Mouse (Mus musculus): ENCODE measurements around the gene Grb7. TPM values are rescaled to one million over a fixed set of nuclear protein-coding genes. Genes with fewer than 3 reads are reported as not detected.

The Grb7 gene
- 17.4 and 20.5 TPM in 2 replicates for polyA plus RNA-seq (2015; fragmentation: Nextera tagmentation; extraction: Ambion mirVana)

DNA sequence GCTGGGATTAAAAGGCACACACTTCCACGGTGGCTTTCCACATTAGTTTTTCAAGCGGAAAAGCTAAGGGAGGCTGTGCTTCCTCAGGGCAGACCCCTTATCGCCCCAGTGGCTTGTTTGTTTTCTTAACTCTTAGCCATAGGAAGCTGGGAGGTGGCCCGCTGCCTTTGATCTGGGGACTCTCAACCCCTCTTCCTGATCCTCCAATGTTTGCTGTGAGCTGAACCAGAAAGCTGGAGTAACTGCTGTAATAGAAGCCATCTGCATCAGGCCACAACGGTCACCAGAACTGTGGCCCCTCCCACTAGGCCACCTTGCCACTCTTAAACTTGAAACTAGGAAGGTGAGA is at the start of gene Grb7:
TSS of gene Grb7 (plus strand) at position 182 of the 349 bp plus-strand sequence.
- Histone ChIP-seq H3K27ac (peak within 1 kb of the TSS; percentile 81), H3K9me3 (replicated peaks) (no peaks in the 10 kb centered on the region), H3K9ac (peak within 1 kb of the TSS; percentile 60), H3K4me1 (replicated peaks) (peaks cover 7% of the 10 kb centered on the region; the same call in 1 of the 2 replicates), H3K27me3 (peaks cover 58% of the 10 kb centered on the region), H3K4me2 (peak within 1 kb of the TSS; percentile 13; the same call in 1 of the 2 replicates), H3K4me3 (replicated peaks) (peak within 1 kb of the TSS; percentile 51), H3K36me3 (no peaks in the 10 kb centered on the region)
- ATAC-seq (ENCODE audit: low read depth) = peak; percentile 22
- DNase-seq = no peak
- 12% methylated on average over 5 of the region's 5 CpGs for WGBS (ENCODE audit: insufficient replicate concordance)

DNA sequence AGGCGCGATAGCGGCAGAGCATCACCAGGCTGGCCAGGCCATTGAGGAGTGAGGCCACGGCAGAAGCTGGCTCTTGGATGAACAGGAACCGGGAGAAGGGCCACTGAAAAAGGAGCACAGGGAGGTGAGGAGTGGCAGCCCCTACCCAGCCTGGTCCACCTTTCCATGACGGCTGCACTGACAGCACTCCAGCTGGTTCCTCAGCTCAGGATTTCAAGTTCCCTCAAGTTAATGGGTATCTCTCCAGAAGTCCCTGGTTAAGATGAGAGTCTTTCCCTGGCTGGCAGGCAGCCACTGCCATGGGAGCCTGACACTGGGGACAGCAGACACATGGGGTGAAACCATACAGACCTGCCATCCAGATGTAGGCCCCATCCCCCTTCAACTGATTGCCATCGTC is 48.2 kb upstream of the Grb7 start:
- H3K4me2 ChIP-seq = no peak overlapping the region
- H3K4me3 ChIP-seq (replicated peaks) = no peak overlapping the region
- 78% methylated on average over 7 of the region's 7 CpGs for WGBS (ENCODE audit: insufficient replicate concordance)
- no peak for DNase-seq
- H3K4me1 ChIP-seq (replicated peaks) = peaks cover 44% of the 10 kb centered on the region
- H3K9me3 ChIP-seq (replicated peaks) = no peaks in the 10 kb centered on the region
- no peak overlapping the region for H3K27ac ChIP-seq
- H3K27me3 ChIP-seq = 0 out of 2 replicates have a peak, but pooled peaks cover 2% of the 10 kb centered on the region
- no peak overlapping the region for H3K9ac ChIP-seq
- 0 out of 2 replicates have a peak, but pooled peaks cover 2% of the 10 kb centered on the region for H3K36me3 ChIP-seq
- no peak for ATAC-seq (ENCODE audit: low read depth)

DNA sequence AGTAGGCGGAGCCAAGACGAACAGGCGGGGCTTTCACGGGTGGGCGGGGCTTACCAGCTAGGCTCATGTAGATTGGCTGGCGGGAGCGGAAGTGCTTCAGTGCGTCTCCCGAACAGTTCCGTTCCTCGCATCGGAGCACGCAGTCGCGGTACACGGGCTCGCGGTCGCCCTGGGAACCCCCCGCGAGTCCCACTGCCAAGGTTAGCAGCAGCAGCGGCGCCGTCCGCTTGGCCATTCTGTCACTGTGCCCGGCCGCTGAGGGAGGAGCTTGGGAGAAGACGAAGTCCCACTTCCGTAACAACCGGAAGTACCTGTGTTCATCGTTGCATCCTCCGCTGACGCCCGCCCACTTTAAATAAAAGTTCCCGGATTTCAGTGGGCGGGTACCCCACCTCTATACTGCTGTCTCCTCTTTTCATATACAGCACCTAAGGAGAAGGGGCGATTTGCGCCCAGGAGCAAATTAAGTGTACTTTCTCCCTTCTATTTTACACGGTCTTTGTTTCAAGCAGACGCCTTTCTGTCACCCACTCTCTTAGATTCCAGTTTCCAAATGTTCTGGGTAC is 46.0 kb upstream of the Grb7 start, which contains the start of gene Pgap3:
TSS of gene Pgap3 (minus strand) at position 330 of the 566 bp plus-strand sequence.
- H3K9ac ChIP-seq = peak within 1 kb of the TSS; percentile 79
- peak within 1 kb of the TSS; percentile 79 for H3K4me2 ChIP-seq
- H3K27me3 ChIP-seq = peaks cover 9% of the 10 kb centered on the region; the same call in 1 of the 2 replicates
- H3K4me1 ChIP-seq (replicated peaks) = peaks cover 21% of the 10 kb centered on the region
- 0 out of 2 replicates have a peak, but pooled peaks cover 2% of the 10 kb centered on the region for H3K36me3 ChIP-seq
- DNase-seq = peak; percentile 75
- peak within 1 kb of the TSS; percentile 90 for H3K27ac ChIP-seq
- WGBS (ENCODE audit: insufficient replicate concordance) = under 1% methylated on average over 40 of the region's 40 CpGs
- H3K4me3 ChIP-seq (replicated peaks) = peak within 1 kb of the TSS; percentile 84
- H3K9me3 ChIP-seq (replicated peaks) = no peaks in the 10 kb centered on the region
- ATAC-seq (ENCODE audit: low read depth) = peak; percentile 80

DNA sequence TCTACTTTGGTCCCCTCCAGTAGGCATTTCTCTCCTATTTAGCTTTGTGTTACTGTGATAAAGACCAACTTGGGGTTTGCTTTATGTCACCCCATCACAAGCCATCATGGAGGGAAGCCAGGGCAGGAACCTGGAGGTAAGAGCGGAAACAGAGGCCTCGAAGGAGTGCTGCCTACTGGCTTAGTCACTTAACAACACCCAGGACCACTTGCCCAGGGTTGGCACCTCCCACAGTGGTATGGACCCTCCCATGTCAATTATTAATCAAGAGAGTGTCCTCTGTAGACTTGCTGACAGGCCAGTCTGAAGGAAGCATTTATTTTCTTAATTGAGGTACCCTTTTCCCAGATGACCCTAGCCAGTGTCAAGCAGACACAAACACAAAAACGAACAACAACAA is 45.4 kb upstream of the Grb7 start:
- Histone ChIP-seq H3K4me1 (replicated peaks) (peaks cover 18% of the 10 kb centered on the region), H3K27ac (peak overlapping the region; percentile 90; the same call in 1 of the 2 replicates), H3K36me3 (0 out of 2 replicates have a peak, but pooled peaks cover 2% of the 10 kb centered on the region), H3K4me3 (replicated peaks) (peak overlapping the region; percentile 84), H3K4me2 (peak overlapping the region; percentile 79), H3K9ac (peak overlapping the region; percentile 79), H3K9me3 (replicated peaks) (no peaks in the 10 kb centered on the region), H3K27me3 (peaks cover 9% of the 10 kb centered on the region; the same call in 1 of the 2 replicates)
- DNase-seq (no peak), ATAC-seq (ENCODE audit: low read depth) (no peak)
- 58% methylated on average over 3 of the region's 3 CpGs for WGBS (ENCODE audit: insufficient replicate concordance)

DNA sequence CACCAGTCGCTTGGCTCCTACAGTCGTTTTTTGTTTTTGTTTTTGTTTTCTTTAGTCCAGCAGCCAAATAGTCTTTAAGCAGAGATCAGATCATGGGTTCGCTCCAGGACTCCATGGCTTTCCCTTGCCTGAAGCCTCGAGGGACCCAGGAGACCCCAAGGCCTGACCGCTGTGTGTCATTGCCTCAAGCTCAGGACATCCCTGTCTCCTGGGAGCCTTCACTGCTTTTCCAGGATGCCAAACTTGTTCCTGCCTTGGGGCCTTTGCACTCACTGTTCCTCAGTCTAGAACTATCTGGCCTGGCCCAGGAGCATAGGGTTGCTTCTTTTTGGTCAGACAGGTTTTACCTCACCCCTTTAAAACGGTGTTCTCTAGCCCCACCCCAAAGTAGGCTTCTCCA is 39.6 kb upstream of the Grb7 start:
- DNase-seq = no peak
- H3K9ac ChIP-seq = no peak overlapping the region
- H3K4me3 ChIP-seq (replicated peaks) = no peak overlapping the region
- WGBS (ENCODE audit: insufficient replicate concordance) = 56% methylated on average over 6 of the region's 6 CpGs
- H3K4me1 ChIP-seq (replicated peaks) = peaks cover 9% of the 10 kb centered on the region; the same call in 1 of the 2 replicates
- no peaks in the 10 kb centered on the region for H3K9me3 ChIP-seq (replicated peaks)
- H3K36me3 ChIP-seq = no peaks in the 10 kb centered on the region
- H3K27ac ChIP-seq = no peak overlapping the region
- peaks cover 36% of the 10 kb centered on the region for H3K27me3 ChIP-seq
- no peak overlapping the region for H3K4me2 ChIP-seq
- no peak for ATAC-seq (ENCODE audit: low read depth)

DNA sequence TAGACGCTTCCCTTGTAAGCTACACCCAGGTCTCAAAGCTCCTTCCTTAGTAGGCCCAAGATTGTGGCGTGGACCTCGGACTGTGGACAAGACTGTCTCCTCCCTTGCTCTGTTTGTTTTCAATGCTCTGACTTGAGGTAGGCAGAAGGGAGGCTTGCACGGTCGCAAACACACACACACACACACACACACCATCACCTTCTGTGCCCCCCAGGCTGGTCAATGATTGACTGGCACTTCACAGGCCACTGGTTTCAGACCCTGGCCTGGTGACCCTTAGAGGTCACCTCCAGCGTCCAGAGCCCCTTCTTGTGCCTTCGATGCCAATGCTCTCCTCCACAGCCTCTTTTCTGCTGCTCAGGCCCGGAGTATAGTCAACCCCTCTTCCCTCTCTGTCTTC is 37.3 kb upstream of the Grb7 start:
- Histone ChIP-seq H3K4me2 (no peak overlapping the region), H3K4me1 (replicated peaks) (peaks cover 10% of the 10 kb centered on the region; the same call in 1 of the 2 replicates), H3K4me3 (replicated peaks) (no peak overlapping the region), H3K36me3 (no peaks in the 10 kb centered on the region), H3K9ac (no peak overlapping the region), H3K9me3 (replicated peaks) (no peaks in the 10 kb centered on the region), H3K27me3 (peaks cover 50% of the 10 kb centered on the region), H3K27ac (no peak overlapping the region)
- DNase-seq = no peak
- ATAC-seq (ENCODE audit: low read depth) = peak; percentile 15; the same call in 1 of the 2 replicates
- 51% methylated on average over 8 of the region's 8 CpGs for WGBS (ENCODE audit: insufficient replicate concordance)

DNA sequence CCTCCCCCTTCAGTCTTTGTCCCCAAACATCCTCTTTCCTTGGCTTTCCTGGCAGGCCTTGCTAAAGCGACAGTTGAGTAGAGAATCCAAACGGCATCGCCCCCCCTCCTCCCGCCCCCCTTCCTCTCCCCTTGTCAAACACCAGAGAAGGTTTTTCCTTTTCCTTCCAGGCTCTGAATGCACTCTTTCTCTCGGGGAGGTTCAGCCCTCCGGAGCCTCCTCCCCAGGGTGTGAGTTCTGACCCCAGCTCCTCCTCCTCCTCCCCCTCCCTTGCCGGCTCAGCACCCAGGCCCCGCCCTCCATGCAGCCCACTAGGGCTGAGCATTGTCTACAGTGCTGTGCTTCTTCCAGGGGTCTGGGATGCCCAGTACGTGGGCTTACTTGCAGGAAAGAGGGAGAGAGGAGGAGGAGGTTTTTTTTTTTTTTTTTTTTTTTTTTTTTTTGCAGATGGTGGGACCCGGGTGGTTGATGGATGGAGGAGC is 36.8 kb upstream of the Grb7 start:
- no peak for DNase-seq
- Histone ChIP-seq H3K4me3 (replicated peaks) (no peak overlapping the region), H3K27me3 (peaks cover 55% of the 10 kb centered on the region), H3K27ac (no peak overlapping the region), H3K4me2 (no peak overlapping the region), H3K4me1 (replicated peaks) (peaks cover 12% of the 10 kb centered on the region), H3K9ac (no peak overlapping the region), H3K36me3 (no peaks in the 10 kb centered on the region), H3K9me3 (replicated peaks) (no peaks in the 10 kb centered on the region)
- WGBS (ENCODE audit: insufficient replicate concordance) = 10% methylated on average over 10 of the region's 10 CpGs
- peak; percentile 34 for ATAC-seq (ENCODE audit: low read depth)

DNA sequence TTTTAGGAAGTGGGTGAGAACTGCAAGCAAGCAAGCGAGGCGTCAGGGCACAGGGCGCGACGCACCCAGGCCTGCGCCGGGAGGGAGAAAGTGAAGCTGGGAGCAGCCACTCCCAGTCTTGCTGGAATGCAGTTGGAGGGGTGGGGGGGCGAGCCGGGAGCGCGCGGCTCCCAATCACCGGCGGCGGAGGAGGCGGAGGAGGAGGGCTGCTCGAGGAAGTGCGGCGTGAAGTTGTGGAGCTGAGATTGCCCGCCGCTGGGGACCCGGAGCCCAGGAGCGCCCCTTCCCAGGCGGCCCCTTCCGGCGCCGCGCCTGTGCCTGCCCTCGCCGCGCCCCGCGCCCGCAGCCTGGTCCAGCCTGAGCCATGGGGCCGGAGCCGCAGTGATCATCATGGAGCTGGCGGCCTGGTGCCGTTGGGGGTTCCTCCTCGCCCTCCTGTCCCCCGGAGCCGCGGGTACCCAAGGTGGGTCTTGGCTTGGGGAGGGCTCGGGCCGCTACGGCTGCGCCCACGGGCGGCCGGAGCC is 33.9 kb upstream of the Grb7 start, which contains the start of gene Erbb2:
TSS of gene Erbb2 (plus strand) at position 198 of the 524 bp plus-strand sequence.
- Histone ChIP-seq H3K27me3 (peaks cover 77% of the 10 kb centered on the region), H3K9ac (peak within 1 kb of the TSS; percentile 64), H3K4me3 (replicated peaks) (peak within 1 kb of the TSS; percentile 62), H3K4me2 (peak within 1 kb of the TSS; percentile 56), H3K27ac (peak within 1 kb of the TSS; percentile 39; the same call in 1 of the 2 replicates), H3K9me3 (replicated peaks) (no peaks in the 10 kb centered on the region), H3K36me3 (no peaks in the 10 kb centered on the region), H3K4me1 (replicated peaks) (peaks cover 15% of the 10 kb centered on the region)
- DNase-seq (no peak), ATAC-seq (ENCODE audit: low read depth) (peak; percentile 49)
- 1% methylated on average over 41 of the region's 49 CpGs for WGBS (ENCODE audit: insufficient replicate concordance)

DNA sequence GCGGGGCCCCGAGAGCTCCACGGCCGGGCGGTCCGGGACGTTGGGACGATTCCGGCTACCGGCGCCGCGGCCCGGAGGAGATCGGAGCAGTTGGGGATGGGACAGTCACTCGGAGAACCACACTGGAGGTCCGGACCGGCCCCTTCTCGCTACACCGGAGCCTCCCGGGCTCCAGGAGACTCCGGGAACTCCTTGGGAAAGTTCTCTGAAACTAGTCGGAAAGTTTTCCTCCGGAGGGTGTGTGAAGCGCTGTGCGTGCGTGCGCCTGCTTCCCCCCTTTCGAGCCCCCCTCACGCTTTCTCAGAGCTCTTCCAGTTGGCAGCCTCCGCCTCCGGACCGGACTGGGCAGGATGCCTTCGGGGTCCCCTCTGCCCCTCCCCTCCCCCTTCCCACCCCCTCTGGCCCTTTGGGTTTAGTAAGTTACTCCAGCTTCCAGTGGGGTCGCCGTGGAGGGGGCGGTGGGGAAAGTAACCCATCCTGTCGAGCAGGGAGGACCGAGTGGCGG is 33.3 kb upstream of the Grb7 start:
- Histone ChIP-seq H3K4me1 (replicated peaks) (peaks cover 15% of the 10 kb centered on the region), H3K9me3 (replicated peaks) (no peaks in the 10 kb centered on the region), H3K9ac (peak overlapping the region; percentile 64), H3K4me2 (peak overlapping the region; percentile 56), H3K36me3 (no peaks in the 10 kb centered on the region), H3K4me3 (replicated peaks) (peak overlapping the region; percentile 62), H3K27ac (peak overlapping the region; percentile 39; the same call in 1 of the 2 replicates), H3K27me3 (peaks cover 77% of the 10 kb centered on the region)
- ATAC-seq (ENCODE audit: low read depth) = no peak
- 2% methylated on average over 40 of the region's 40 CpGs for WGBS (ENCODE audit: insufficient replicate concordance)
- DNase-seq = no peak

DNA sequence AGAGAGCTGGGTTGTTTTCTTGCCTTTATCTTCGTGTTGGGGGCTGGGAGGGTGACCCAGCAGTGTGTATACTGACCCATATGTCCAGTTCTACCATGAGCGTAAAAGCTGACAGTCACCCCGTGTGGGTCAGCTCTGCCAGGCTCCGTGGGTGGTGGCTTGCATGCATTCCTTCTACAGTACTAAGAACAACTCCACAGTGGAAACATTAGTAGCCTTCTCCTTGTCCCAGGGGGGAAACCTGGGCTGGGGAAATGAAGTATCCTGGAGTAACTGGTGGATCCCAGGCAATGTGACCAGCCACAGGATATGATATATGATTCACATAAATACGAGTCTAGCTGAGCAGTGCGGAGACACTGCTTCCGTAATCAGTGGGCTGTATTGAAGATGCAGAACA is 32.5 kb upstream of the Grb7 start:
- ATAC-seq (ENCODE audit: low read depth) = no peak
- WGBS (ENCODE audit: insufficient replicate concordance) = 29% methylated on average over 7 of the region's 7 CpGs
- Histone ChIP-seq H3K4me2 (peak overlapping the region; percentile 56), H3K36me3 (no peaks in the 10 kb centered on the region), H3K27ac (no peak overlapping the region), H3K4me3 (replicated peaks) (peak overlapping the region; percentile 62; the same call in 1 of the 2 replicates), H3K27me3 (peaks cover 77% of the 10 kb centered on the region), H3K9ac (no peak overlapping the region), H3K9me3 (replicated peaks) (no peaks in the 10 kb centered on the region), H3K4me1 (replicated peaks) (peaks cover 14% of the 10 kb centered on the region)
- DNase-seq = no peak

DNA sequence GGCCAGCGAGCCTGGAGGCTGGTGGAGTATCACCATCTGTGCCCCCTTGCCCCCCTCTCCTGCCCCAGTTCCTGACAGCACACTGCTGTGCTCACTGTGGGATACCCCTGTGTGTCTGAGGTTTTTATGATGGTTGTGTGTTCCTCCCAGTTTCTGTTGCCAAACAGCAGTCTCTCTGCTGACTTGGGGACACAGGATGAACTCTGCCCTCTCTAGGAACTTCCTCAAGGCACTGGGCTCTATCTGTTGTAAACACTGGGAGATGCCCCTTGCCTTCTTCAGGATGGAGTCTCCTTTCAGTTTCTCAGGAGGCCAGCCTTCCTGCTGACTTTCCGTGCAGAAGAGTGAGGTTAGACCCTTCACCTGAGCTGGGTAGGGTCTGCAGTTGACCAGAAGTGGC is 32.0 kb upstream of the Grb7 start:
- ATAC-seq (ENCODE audit: low read depth) = no peak
- H3K4me2 ChIP-seq = 0 out of 2 replicates have a peak overlapping the region, but pooled peaks have one; percentile 56

More for the DNA sequence above, 32.0 kb upstream of the Grb7 start:
- no peak for DNase-seq
- H3K4me3 ChIP-seq (replicated peaks) = no peak overlapping the region
- no peak overlapping the region for H3K9ac ChIP-seq
- peaks cover 10% of the 10 kb centered on the region for H3K4me1 ChIP-seq (replicated peaks)
- H3K9me3 ChIP-seq (replicated peaks) = no peaks in the 10 kb centered on the region
- 23% methylated on average over 2 of the region's 2 CpGs for WGBS (ENCODE audit: insufficient replicate concordance)
- H3K36me3 ChIP-seq = no peaks in the 10 kb centered on the region
- H3K27me3 ChIP-seq = peaks cover 74% of the 10 kb centered on the region
- no peak overlapping the region for H3K27ac ChIP-seq

All from liver, embryonic 13.5 days (tissue).